Mouse (Mus musculus) testis, adult 2 months (tissue): ENCODE measurements at regions not wholly inside any gene's neighbourhood (a gene's known extent, or its start where the extent isn't known, plus 50 kb on each side); places are given as distances from the start of the nearest gene placed in this dataset.

ENCODE experiments used
- CTCF ChIP-seq: fragments of 200-500 bp; IDR thresholded peaks from 2 replicates; pipeline ENCODE4 v1.5.1; 2012; ENCODE audit warnings: low read depth, mild to moderate bottlenecking, inconsistent platforms, low read length, moderate library complexity; ENCODE audit not compliant: control insufficient read depth, insufficient read depth, insufficient replicate concordance
- POLR2A ChIP-seq: fragments of 200-500 bp; IDR thresholded peaks from 2 replicates; pipeline ENCODE4 v1.6.1; 2012; ENCODE audit warnings: low read depth, mild to moderate bottlenecking, inconsistent platforms, low read length, moderate library complexity; ENCODE audit not compliant: control insufficient read depth

- TF ChIP-seq CTCF (no peak), POLR2A (no peak)
Observed at GRCm38 (mm10) chr13:107306232-107306631, 284.3 kb upstream of the Kif2a start.
